Mouse (Mus musculus): Measurements from ENCODE around the gene Fgf23. TPM values are rescaled to one million over a fixed set of nuclear protein-coding genes. Genes with fewer than 3 reads are reported as not detected.

The Fgf23 gene
- polyA plus RNA-seq, 1 experiment: not detected

DNA sequence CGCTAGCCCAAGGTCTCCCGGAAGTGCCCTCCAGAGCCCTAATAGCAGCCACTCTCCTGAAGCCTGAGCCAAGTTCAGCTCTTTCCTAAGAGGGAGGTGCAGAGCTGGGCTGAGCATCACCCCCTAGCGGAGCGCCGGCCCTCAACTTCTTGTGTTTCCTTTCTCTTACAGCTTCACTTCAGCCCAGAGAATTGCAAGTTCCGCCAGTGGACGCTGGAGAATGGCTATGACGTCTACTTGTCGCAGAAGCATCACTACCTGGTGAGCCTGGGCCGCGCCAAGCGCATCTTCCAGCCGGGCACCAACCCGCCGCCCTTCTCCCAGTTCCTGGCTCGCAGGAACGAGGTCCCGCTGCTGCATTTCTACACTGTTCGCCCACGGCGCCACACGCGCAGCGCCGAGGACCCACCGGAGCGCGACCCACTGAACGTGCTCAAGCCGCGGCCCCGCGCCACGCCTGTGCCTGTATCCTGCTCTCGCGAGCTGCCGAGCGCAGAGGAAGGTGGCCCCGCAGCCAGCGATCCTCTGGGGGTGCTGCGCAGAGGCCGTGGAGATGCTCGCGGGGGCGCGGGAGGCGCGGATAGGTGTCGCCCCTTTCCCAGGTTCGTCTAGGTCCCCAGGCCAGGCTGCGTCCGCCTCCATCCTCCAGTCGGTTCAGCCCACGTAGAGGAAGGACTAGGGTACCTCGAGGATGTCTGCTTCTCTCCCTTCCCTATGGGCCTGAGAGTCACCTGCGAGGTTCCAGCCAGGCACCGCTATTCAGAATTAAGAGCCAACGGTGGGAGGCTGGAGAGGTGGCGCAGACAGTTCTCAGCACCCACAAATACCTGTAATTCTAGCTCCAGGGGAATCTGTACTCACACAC lies 7.4 kb downstream of the Fgf23 start:
- no peak overlapping the region for H3K4me3 ChIP-seq (replicated peaks)
- H3K36me3 ChIP-seq (ENCODE audit: control insufficient read depth): no peaks in the 10 kb centered on the region
- no peaks in the 10 kb centered on the region for H3K9me3 ChIP-seq (ENCODE audit: control insufficient read depth, low read length)
- H3K27me3 ChIP-seq (ENCODE audit: control insufficient read depth): peaks cover 25% of the 10 kb centered on the region
- TF ChIP-seq TAL1 (IDR thresholded peaks at IDR 0.05; ENCODE audit: low read length): no peak
- no peak for TF ChIP-seq GATA1 (IDR thresholded peaks at IDR 0.05; ENCODE audit: low read length)
- H3K4me1 ChIP-seq (ENCODE audit: control insufficient read depth): no peaks in the 10 kb centered on the region

DNA sequence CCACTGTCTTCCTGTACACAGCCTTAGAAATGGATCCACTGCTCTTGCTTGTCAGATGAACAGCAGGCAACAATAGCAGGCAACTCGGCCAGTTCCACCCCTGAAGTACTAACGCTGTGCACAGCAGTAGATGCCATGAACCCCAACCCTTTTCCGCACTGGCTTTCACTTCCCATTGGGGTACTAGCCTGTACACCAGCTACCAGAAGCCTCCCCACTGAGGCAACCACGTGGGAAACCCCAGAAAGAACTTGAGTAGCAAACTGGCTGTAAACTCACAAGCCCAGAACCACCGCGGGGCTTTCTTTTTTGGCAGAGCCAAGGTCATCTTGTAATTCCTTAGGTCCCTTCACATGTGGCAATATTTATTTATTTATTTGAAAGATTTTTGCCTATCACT lies 9.1 kb downstream of the Fgf23 start:
- peaks cover 25% of the 10 kb centered on the region for H3K27me3 ChIP-seq (ENCODE audit: control insufficient read depth)
- H3K36me3 ChIP-seq (ENCODE audit: control insufficient read depth): no peaks in the 10 kb centered on the region
- H3K4me1 ChIP-seq (ENCODE audit: control insufficient read depth): no peaks in the 10 kb centered on the region
- H3K9me3 ChIP-seq (ENCODE audit: control insufficient read depth, low read length): no peaks in the 10 kb centered on the region
- TF ChIP-seq GATA1 (IDR thresholded peaks at IDR 0.05; ENCODE audit: low read length) (no peak), TAL1 (IDR thresholded peaks at IDR 0.05; ENCODE audit: low read length) (no peak)
- H3K4me3 ChIP-seq (replicated peaks): no peak overlapping the region

DNA sequence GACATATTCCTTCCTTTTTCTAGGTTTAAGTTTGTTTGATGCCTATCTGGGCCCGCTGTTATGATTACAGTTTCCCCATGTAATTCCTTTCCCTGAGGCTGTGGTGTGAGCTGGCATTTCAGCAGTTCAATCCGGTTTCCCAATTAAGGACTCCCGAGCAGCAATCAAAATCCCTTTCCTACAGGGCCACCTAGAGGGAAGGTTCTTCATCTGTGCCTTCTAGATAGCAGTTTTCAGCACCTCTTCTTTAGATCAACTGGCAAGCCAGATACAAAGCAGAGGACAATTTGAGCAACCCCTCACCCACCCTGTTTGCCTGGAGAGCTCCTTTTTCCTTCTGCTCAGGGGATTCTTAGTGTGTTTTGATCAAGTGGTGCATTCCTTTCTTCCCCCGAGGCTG lies 14.0 kb downstream of the Fgf23 start:
- Histone ChIP-seq H3K4me3 (replicated peaks) (no peak overlapping the region), H3K9me3 (ENCODE audit: control insufficient read depth, low read length) (no peaks in the 10 kb centered on the region), H3K27me3 (ENCODE audit: control insufficient read depth) (peaks cover 2% of the 10 kb centered on the region; the same call in 1 of the 2 replicates), H3K36me3 (ENCODE audit: control insufficient read depth) (no peaks in the 10 kb centered on the region), H3K4me1 (ENCODE audit: control insufficient read depth) (no peaks in the 10 kb centered on the region)
- no peak for TF ChIP-seq TAL1 (IDR thresholded peaks at IDR 0.05; ENCODE audit: low read length)
- TF ChIP-seq GATA1 (IDR thresholded peaks at IDR 0.05; ENCODE audit: low read length): no peak

DNA sequence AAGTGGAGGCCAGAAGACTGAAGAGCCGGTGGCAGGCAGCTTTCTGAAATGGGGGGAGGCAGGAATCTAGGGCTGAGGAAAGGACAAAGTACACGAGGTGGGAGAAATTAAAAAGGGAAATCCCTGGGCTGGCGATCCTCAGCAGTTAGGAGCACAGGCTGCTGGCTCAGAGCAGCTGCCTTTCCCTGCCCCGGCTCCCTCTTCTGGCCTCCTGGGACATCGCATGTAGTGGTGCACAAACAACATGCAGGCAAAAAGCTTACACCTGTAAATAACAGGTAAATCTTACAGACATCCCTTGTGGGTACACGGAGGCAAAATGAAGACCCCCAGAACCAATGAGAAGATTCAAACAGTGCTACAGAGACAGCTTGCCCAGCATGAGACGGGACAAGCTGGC lies 21.9 kb downstream of the Fgf23 start:
- H3K27me3 ChIP-seq (ENCODE audit: control insufficient read depth): no peaks in the 10 kb centered on the region
- H3K4me3 ChIP-seq (replicated peaks): no peak overlapping the region
- H3K36me3 ChIP-seq (ENCODE audit: control insufficient read depth): no peaks in the 10 kb centered on the region
- H3K9me3 ChIP-seq (ENCODE audit: control insufficient read depth, low read length): no peaks in the 10 kb centered on the region
- TF ChIP-seq TAL1 (IDR thresholded peaks at IDR 0.05; ENCODE audit: low read length) (no peak), GATA1 (IDR thresholded peaks at IDR 0.05; ENCODE audit: low read length) (no peak)
- no peaks in the 10 kb centered on the region for H3K4me1 ChIP-seq (ENCODE audit: control insufficient read depth)

DNA sequence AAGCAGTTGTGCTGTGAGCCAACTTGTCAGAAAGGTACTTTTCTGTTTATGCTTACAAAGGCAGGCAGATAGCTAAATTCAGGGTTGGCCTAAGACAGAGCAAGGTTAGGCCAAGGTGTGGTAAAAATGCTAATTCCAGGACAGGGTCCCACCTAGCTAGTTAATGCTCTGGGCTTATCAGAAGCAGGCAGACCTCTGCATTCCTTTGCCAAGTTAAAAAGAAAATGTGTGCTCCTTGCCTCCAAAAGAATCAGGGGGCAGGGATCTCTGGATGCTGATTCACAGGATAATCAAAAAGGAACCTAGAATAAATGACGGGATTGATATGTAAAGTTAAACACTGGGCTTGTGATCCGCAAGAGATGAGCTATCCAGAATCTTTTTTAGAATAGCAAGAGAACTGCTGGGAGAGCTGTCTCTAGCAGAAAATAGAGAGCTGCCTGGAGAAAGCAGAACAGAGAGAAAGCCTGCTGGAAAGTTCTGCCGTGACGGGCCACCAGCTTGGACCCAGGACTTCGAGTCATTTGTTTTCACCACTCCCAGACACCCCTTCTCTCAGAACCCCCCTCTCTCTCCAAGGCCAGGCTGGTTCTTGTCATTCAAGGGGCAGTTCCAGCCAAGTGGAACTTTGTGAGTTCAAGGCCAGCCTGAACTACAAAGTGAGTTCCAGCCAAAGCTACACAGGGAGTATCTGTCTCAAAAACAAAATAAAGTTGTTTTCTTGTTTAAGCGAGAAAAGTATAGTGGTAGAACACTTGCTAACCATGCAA lies 31.0 kb downstream of the Fgf23 start:
- Histone ChIP-seq H3K27me3 (ENCODE audit: control insufficient read depth) (peaks cover 2% of the 10 kb centered on the region), H3K36me3 (ENCODE audit: control insufficient read depth) (no peaks in the 10 kb centered on the region), H3K9me3 (ENCODE audit: control insufficient read depth, low read length) (no peaks in the 10 kb centered on the region), H3K4me1 (ENCODE audit: control insufficient read depth) (no peaks in the 10 kb centered on the region), H3K4me3 (replicated peaks) (no peak overlapping the region)
- no peak for TF ChIP-seq TAL1 (IDR thresholded peaks at IDR 0.05; ENCODE audit: low read length)
- TF ChIP-seq GATA1 (IDR thresholded peaks at IDR 0.05; ENCODE audit: low read length): no peak

DNA sequence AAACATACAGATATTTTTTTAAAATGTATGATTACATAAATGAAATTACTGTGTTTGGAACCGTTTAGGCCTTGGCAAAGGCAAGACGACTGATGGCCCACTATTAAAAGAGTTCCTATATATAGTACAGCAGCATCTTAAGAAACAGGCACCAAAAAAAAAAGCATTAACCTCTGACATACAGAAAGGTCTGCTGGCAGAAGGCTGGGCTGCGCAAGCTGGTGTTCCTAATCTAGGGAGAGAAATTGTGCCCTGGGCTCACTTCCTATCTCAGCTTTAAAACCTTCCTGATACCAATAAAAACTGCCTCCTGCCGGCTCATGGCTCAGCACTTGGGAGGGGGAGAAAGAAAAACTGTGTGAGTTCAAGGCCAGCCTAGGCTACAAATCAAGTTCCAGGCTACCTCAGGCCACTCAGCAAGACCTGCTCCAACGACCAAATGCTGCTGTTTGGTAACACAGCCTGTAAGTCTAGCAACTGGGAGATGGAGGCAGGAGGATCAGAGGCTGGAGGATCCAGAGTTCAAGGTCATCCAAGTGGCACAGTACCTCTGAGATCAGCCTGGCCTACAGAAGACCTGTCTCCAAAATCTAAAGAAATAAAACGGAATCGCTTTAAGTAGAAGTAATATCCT lies 31.8 kb downstream of the Fgf23 start:
- TF ChIP-seq GATA1 (IDR thresholded peaks at IDR 0.05; ENCODE audit: low read length): no peak
- no peak for TF ChIP-seq TAL1 (IDR thresholded peaks at IDR 0.05; ENCODE audit: low read length)
- H3K9me3 ChIP-seq (ENCODE audit: control insufficient read depth, low read length): no peaks in the 10 kb centered on the region

DNA sequence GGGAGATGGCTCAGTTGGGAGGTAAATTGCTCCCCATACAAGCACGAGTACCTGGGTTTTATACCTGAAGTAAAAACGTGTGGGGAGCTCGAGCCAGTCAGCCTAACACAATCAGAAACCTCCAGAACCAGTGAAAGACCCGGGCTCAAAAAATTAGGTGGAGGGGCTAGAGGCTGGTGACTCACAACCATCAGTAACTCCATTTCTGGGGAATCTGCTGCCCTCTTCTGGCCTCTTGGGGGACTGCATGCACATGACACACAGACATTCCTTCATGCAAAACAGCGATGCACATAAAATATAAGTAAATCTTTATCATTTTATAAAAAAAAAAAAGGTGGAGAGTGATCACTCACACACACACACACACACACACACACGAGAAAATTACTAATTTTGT lies 32.4 kb downstream of the Fgf23 start:
- no peaks in the 10 kb centered on the region for H3K9me3 ChIP-seq (ENCODE audit: control insufficient read depth, low read length)
- H3K36me3 ChIP-seq (ENCODE audit: control insufficient read depth): no peaks in the 10 kb centered on the region
- H3K27me3 ChIP-seq (ENCODE audit: control insufficient read depth): peaks cover 13% of the 10 kb centered on the region
- H3K4me1 ChIP-seq (ENCODE audit: control insufficient read depth): peaks cover 6% of the 10 kb centered on the region
- TF ChIP-seq TAL1 (IDR thresholded peaks at IDR 0.05; ENCODE audit: low read length) (no peak), GATA1 (IDR thresholded peaks at IDR 0.05; ENCODE audit: low read length) (no peak)
- H3K4me3 ChIP-seq (replicated peaks): no peak overlapping the region

More for the DNA sequence above, 31.8 kb downstream of the Fgf23 start:
- no peak overlapping the region for H3K4me3 ChIP-seq (replicated peaks)
- peaks cover 3% of the 10 kb centered on the region for H3K4me1 ChIP-seq (ENCODE audit: control insufficient read depth)
- H3K27me3 ChIP-seq (ENCODE audit: control insufficient read depth): peaks cover 10% of the 10 kb centered on the region
- H3K36me3 ChIP-seq (ENCODE audit: control insufficient read depth): no peaks in the 10 kb centered on the region

DNA sequence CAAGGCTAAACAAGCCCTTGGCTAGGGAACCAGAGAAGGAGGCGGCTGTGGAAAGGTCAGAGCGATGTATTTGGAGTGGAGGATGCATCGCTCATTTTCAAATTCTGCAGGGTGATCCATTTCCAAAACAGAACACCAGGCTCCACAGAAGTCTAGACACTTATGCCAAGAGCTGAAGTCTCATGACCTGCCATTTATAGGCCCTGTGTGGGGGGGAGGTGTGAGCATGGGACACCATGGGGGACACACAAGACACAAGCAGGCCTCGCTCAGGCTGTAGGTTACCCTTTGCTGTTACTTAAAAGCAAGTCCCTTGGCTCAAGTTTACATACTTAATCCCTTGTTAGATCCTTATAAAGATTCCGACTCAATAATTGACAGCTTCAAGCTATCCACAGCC lies 33.5 kb downstream of the Fgf23 start:
- Histone ChIP-seq H3K4me3 (replicated peaks) (no peak overlapping the region), H3K4me1 (ENCODE audit: control insufficient read depth) (peaks cover 6% of the 10 kb centered on the region), H3K27me3 (ENCODE audit: control insufficient read depth) (peaks cover 17% of the 10 kb centered on the region), H3K9me3 (ENCODE audit: control insufficient read depth, low read length) (no peaks in the 10 kb centered on the region), H3K36me3 (ENCODE audit: control insufficient read depth) (no peaks in the 10 kb centered on the region)
- no peak for TF ChIP-seq TAL1 (IDR thresholded peaks at IDR 0.05; ENCODE audit: low read length)
- no peak for TF ChIP-seq GATA1 (IDR thresholded peaks at IDR 0.05; ENCODE audit: low read length)

DNA sequence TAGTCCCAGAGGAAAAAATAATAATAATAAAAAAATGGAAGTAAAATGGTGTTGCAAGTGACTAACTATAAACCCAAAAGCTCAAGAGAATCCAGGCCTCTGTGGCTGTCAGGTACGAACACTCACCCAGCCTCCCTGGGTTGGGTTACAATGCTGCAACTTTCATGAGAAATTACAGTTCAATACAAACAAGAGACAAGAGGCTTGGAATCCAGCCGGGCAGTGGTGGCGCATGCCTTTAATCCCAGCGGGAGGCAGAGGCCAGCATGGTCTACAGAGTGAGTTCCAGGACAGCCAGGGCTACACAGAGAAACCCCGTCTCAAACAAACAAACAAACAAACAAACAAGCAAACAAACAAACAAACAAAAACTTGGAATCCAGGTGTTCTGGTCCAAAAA lies 34.0 kb downstream of the Fgf23 start:
- no peak overlapping the region for H3K4me3 ChIP-seq (replicated peaks)

More for the DNA sequence above, 34.0 kb downstream of the Fgf23 start:
- H3K27me3 ChIP-seq (ENCODE audit: control insufficient read depth): peaks cover 20% of the 10 kb centered on the region
- TF ChIP-seq TAL1 (IDR thresholded peaks at IDR 0.05; ENCODE audit: low read length) (no peak), GATA1 (IDR thresholded peaks at IDR 0.05; ENCODE audit: low read length) (no peak)
- no peaks in the 10 kb centered on the region for H3K36me3 ChIP-seq (ENCODE audit: control insufficient read depth)
- no peaks in the 10 kb centered on the region for H3K9me3 ChIP-seq (ENCODE audit: control insufficient read depth, low read length)
- H3K4me1 ChIP-seq (ENCODE audit: control insufficient read depth): peaks cover 6% of the 10 kb centered on the region

All from erythroblast, embryonic 14.5 days (primary cell).